Mouse (Mus musculus) forebrain, embryonic 15.5 days (tissue): ENCODE data around the gene 9430097D07Rik. TPM values are rescaled to one million over a fixed set of nuclear protein-coding genes. Genes with fewer than 3 reads are reported as not detected.
A peak's percentile ranks its signal among the peaks of the same experiment; 100 is the strongest.

Experiments used
- ATAC-seq: fragments of 200-750 bp; cut with Nextera tagmentation; replicated peaks from 2 replicates; pipeline ENCODE4 v1.8.0; 2017; ENCODE audit warnings: mild to moderate bottlenecking, moderate TSS enrichment, moderate library complexity
- H3K27ac ChIP-seq: fragments of 300-500 bp; sonication (generic); replicated peaks from 2 replicates; pipeline ENCODE4 v1.5.1; 2015; ENCODE audit warnings: mild to moderate bottlenecking, inconsistent platforms
- H3K27me3 ChIP-seq: fragments of 300-500 bp; sonication (generic); 2 replicates; pipeline ENCODE4 v1.6.1; 2015; ENCODE audit warnings: inconsistent platforms
- H3K36me3 ChIP-seq: fragments of 300-500 bp; sonication (generic); 2 replicates; pipeline ENCODE4 v1.6.1; 2015; ENCODE audit warnings: mild to moderate bottlenecking, inconsistent platforms
- H3K4me1 ChIP-seq: fragments of 300-500 bp; sonication (generic); 2 replicates; pipeline ENCODE4 v1.6.1; 2015; ENCODE audit warnings: inconsistent platforms
- H3K4me2 ChIP-seq: fragments of 300-500 bp; sonication (generic); replicated peaks from 2 replicates; pipeline ENCODE4 v1.6.1; 2015; ENCODE audit warnings: mild to moderate bottlenecking, inconsistent platforms
- H3K4me3 ChIP-seq: fragments of 300-500 bp; sonication (generic); 2 replicates; pipeline ENCODE4 v1.5.1; 2015; ENCODE audit warnings: mild to moderate bottlenecking, inconsistent platforms
- H3K9ac ChIP-seq: fragments of 300-500 bp; sonication (generic); replicated peaks from 2 replicates; pipeline ENCODE4 v1.6.1; 2015; ENCODE audit warnings: mild to moderate bottlenecking, inconsistent platforms
- H3K9me3 ChIP-seq: fragments of 300-500 bp; sonication (generic); 2 replicates; pipeline ENCODE4 v1.6.1; 2016; ENCODE audit warnings: inconsistent platforms
- WGBS: fragments of 180-500 bp; shearing (Covaris S2); methylation state at CpG from one replicate; pipeline ENCODE4 v1.1.7; 2015; ENCODE audit warnings: mixed read lengths; 5-methylcytosine and 5-hydroxymethylcytosine counted together
- polyA plus RNA-seq: library from polyadenylated mRNA; unstranded; fragments of >200 nt; fragmentation: Nextera tagmentation; extraction: Ambion mirVana; gene quantifications from 2 replicates; pipeline ENCODE4 v1.2.1, GENCODE M21; 2015

Gene 9430097D07Rik
- polyA plus RNA-seq, 1 experiment from 2014 or later = 0.23 TPM

- Histone ChIP-seq H3K9ac (no peak overlapping the region), H3K27ac (no peak overlapping the region), H3K4me1 (peaks cover 27% of the 10 kb centered on the region), H3K36me3 (no peaks in the 10 kb centered on the region), H3K9me3 (no peaks in the 10 kb centered on the region), H3K4me2 (no peak overlapping the region), H3K27me3 (no peaks in the 10 kb centered on the region), H3K4me3 (no peak overlapping the region)
- ATAC-seq = no peak
- WGBS = 84% methylated on average over 10 of the region's 10 CpGs
Observed at GRCm38 (mm10) chr2:32590224-32590623, 14.7 kb upstream of the 9430097D07Rik start.

- H3K9ac ChIP-seq = 0 out of 2 replicates have a peak overlapping the region, but pooled peaks have one; percentile 24
- peaks cover 27% of the 10 kb centered on the region for H3K4me1 ChIP-seq
- no peak overlapping the region for H3K27ac ChIP-seq
- H3K4me3 ChIP-seq = no peak overlapping the region
- no peak for ATAC-seq
- no peaks in the 10 kb centered on the region for H3K36me3 ChIP-seq
- H3K4me2 ChIP-seq = no peak overlapping the region
- 61% methylated on average over 11 of the region's 11 CpGs for WGBS
- H3K27me3 ChIP-seq = no peaks in the 10 kb centered on the region
- H3K9me3 ChIP-seq = no peaks in the 10 kb centered on the region
Observed at GRCm38 (mm10) chr2:32589213-32589795, 13.8 kb upstream of the 9430097D07Rik start.

DNA sequence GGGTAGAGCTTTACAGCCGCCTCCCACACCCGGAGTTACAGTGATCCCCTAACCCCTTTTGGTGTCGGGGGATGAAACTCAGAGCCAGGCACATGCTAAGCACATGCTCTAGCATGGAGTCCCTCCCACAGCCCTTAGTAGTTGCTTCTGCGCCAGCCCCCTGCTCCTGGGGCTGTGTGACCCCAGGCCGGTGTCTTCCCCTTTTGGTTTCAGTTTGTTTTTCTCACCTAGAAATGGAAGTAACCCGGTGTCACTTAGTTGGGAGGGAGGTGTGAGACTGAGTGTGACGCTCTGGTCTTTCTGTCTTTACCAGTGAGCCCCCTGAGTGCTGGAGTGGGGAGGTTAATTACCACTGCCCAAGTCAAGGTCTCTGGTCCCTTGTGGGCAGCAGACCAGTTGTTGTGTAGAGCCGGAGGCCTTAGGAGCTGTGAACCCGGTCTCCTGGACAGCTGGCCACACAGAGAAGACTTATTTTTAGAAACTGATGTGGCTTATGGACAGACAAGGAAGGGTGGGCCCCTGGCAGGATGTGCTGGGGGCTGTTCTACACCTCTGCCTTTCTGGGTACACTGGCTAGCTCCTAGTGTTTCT, 12.3 kb upstream of the 9430097D07Rik start:
- 52% methylated on average over 9 of the region's 9 CpGs for WGBS
- H3K4me2 ChIP-seq = peak overlapping the region; percentile 61
- no peaks in the 10 kb centered on the region for H3K36me3 ChIP-seq
- no peak overlapping the region for H3K27ac ChIP-seq
- H3K4me1 ChIP-seq = peaks cover 32% of the 10 kb centered on the region
- no peak for ATAC-seq
- H3K27me3 ChIP-seq = no peaks in the 10 kb centered on the region
- peak overlapping the region; percentile 56 for H3K4me3 ChIP-seq
- H3K9me3 ChIP-seq = no peaks in the 10 kb centered on the region
- H3K9ac ChIP-seq = peak overlapping the region; percentile 64; the same call in 1 of the 2 replicates

GRCm38 (mm10) chr2:32586871-32587351, 11.4 kb upstream of the 9430097D07Rik start, which contains the start of gene St6galnac4:
Gene St6galnac4 (plus strand): TSS chr2:32587095.
- Histone ChIP-seq H3K9ac (peak within 1 kb of the TSS; percentile 64), H3K36me3 (no peaks in the 10 kb centered on the region), H3K4me2 (peak within 1 kb of the TSS; percentile 61), H3K27ac (0 out of 2 replicates have a peak within 1 kb of the TSS, but pooled peaks have one; percentile 12), H3K4me1 (peaks cover 33% of the 10 kb centered on the region), H3K27me3 (no peaks in the 10 kb centered on the region), H3K9me3 (no peaks in the 10 kb centered on the region), H3K4me3 (peak within 1 kb of the TSS; percentile 56)
- ATAC-seq = peak; percentile 71
- under 1% methylated on average over 38 of the region's 38 CpGs for WGBS

GRCm38 (mm10) chr2:32585149-32585714, 9.7 kb upstream of the 9430097D07Rik start:
- H3K9me3 ChIP-seq = no peaks in the 10 kb centered on the region
- no peak overlapping the region for H3K27ac ChIP-seq
- no peak overlapping the region for H3K4me2 ChIP-seq
- ATAC-seq = no peak
- 89% methylated on average over 7 of the region's 7 CpGs for WGBS
- no peak overlapping the region for H3K9ac ChIP-seq
- peaks cover 33% of the 10 kb centered on the region for H3K4me1 ChIP-seq
- no peaks in the 10 kb centered on the region for H3K27me3 ChIP-seq
- no peaks in the 10 kb centered on the region for H3K36me3 ChIP-seq
- no peak overlapping the region for H3K4me3 ChIP-seq

- WGBS = 14% methylated on average over 37 of the region's 37 CpGs
- no peaks in the 10 kb centered on the region for H3K36me3 ChIP-seq
- H3K4me3 ChIP-seq = peak overlapping the region; percentile 36
- H3K4me2 ChIP-seq = peak overlapping the region; percentile 62
- peaks cover 23% of the 10 kb centered on the region for H3K4me1 ChIP-seq
- no peak overlapping the region for H3K27ac ChIP-seq
- H3K27me3 ChIP-seq = no peaks in the 10 kb centered on the region
- H3K9me3 ChIP-seq = no peaks in the 10 kb centered on the region
- H3K9ac ChIP-seq = peak overlapping the region; percentile 42
- ATAC-seq = peak; percentile 55
Observed at GRCm38 (mm10) chr2:32582830-32583799, 7.6 kb upstream of the 9430097D07Rik start.

- 32% methylated on average over 19 of the region's 19 CpGs for WGBS
- H3K27me3 ChIP-seq = no peaks in the 10 kb centered on the region
- peak overlapping the region; percentile 31 for H3K4me3 ChIP-seq
- peak overlapping the region; percentile 15; the same call in 1 of the 2 replicates for H3K9ac ChIP-seq
- H3K9me3 ChIP-seq = no peaks in the 10 kb centered on the region
- peak; percentile 65 for ATAC-seq
- H3K4me2 ChIP-seq = peak overlapping the region; percentile 33
- H3K27ac ChIP-seq = no peak overlapping the region
- H3K4me1 ChIP-seq = peaks cover 10% of the 10 kb centered on the region
- H3K36me3 ChIP-seq = no peaks in the 10 kb centered on the region
Observed at GRCm38 (mm10) chr2:32581450-32582095, 6.1 kb upstream of the 9430097D07Rik start.

GRCm38 (mm10) chr2:32578146-32579046, 2.9 kb upstream of the 9430097D07Rik start:
- H3K27me3 ChIP-seq = no peaks in the 10 kb centered on the region
- peaks cover 19% of the 10 kb centered on the region for H3K4me1 ChIP-seq
- ATAC-seq = no peak
- no peak overlapping the region for H3K4me2 ChIP-seq
- no peak overlapping the region for H3K4me3 ChIP-seq
- no peaks in the 10 kb centered on the region for H3K9me3 ChIP-seq
- H3K27ac ChIP-seq = no peak overlapping the region
- WGBS = 38% methylated on average over 26 of the region's 30 CpGs
- H3K36me3 ChIP-seq = peaks cover 1% of the 10 kb centered on the region; the same call in 1 of the 2 replicates
- no peak overlapping the region for H3K9ac ChIP-seq

DNA sequence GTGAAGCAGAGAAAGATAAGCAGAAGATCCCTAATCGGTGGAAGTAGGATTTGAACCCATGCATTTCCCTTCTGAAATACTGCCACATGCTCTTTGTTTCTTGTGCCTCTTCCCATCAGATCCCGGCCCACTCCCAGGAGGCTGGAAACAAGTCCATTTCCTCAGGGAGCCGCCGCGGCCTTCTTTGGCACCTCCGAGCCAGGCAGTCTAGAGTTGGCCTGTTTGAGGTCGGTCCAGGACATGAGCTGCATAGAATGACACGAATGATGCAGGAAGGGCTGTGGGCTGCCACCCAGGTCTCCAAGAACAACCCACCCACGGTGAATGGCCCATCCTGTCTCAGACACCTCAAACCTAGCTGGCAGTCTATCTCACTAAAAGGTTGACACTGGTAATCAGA, 1.0 kb upstream of the 9430097D07Rik start:
- WGBS = 86% methylated on average over 9 of the region's 9 CpGs
- Histone ChIP-seq H3K27me3 (no peaks in the 10 kb centered on the region), H3K27ac (no peak overlapping the region), H3K9me3 (no peaks in the 10 kb centered on the region), H3K4me3 (0 out of 2 replicates have a peak overlapping the region, but pooled peaks have one; percentile 62), H3K9ac (no peak overlapping the region), H3K4me2 (0 out of 2 replicates have a peak overlapping the region, but pooled peaks have one; percentile 97), H3K4me1 (peaks cover 23% of the 10 kb centered on the region), H3K36me3 (peaks cover 8% of the 10 kb centered on the region; the same call in 1 of the 2 replicates)
- ATAC-seq = no peak

GRCm38 (mm10) chr2:32574901-32575585, 441 bp downstream of the 9430097D07Rik start:
- WGBS = under 1% methylated on average over 26 of the region's 26 CpGs
- Histone ChIP-seq H3K4me2 (peak overlapping the region; percentile 97), H3K4me1 (peaks cover 30% of the 10 kb centered on the region), H3K4me3 (peak overlapping the region; percentile 62), H3K36me3 (peaks cover 8% of the 10 kb centered on the region; the same call in 1 of the 2 replicates), H3K9me3 (no peaks in the 10 kb centered on the region), H3K9ac (peak overlapping the region; percentile 70), H3K27me3 (no peaks in the 10 kb centered on the region), H3K27ac (no peak overlapping the region)
- ATAC-seq = no peak
